Mouse (Mus musculus) hindbrain, embryonic 13.5 days (tissue): Measurements from ENCODE around the gene Rab12. TPM values are rescaled to one million over a fixed set of nuclear protein-coding genes. Genes with fewer than 3 reads are reported as not detected.

ENCODE experiments used
- polyA plus RNA-seq: library from polyadenylated mRNA; unstranded; fragments of >200 nt; fragmentation: Nextera tagmentation; extraction: Ambion mirVana; gene quantifications from 2 replicates; pipeline ENCODE4 v1.2.1, GENCODE M21; 2015

Rab12 gene
- polyA plus RNA-seq, 1 experiment from 2014 or later, result 66.5 TPM

Other genes with a start within 250 kb of the Rab12 start
- gene Mtcl1, start 70.0 kb downstream of the Rab12 start, polyA plus RNA-seq, result 50.9 TPM in 2 replicates
- not detected in 2 replicates for gene Themis3, start 74.9 kb upstream of the Rab12 start, polyA plus RNA-seq